Mouse (Mus musculus): ENCODE measurements at regions not wholly inside any gene's neighbourhood (a gene's known extent, or its start where the extent isn't known, plus 50 kb on each side); places are given as distances from the start of the nearest gene placed in this dataset.

DNA sequence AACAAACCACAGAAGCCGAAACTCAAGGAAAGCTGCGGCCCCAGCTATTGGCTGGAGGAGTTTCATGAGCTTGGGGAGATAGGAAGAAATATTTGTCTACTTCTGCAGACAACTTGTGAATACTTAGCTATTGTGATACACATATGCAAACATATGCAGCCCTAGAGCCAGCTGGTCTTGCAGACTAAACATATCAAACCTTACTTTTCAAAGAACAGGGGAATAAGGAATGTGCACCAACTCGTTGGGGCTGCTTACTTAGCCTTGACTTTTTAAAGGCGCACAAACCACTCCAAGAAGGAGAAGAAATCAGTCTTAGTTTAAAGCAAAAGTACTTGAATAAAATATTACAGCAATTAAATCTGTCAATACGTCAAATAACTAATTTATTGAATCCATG, 106.8 kb upstream of the Lpar1 start:
- no peak for DNase-seq (ENCODE audit: low read depth)

DNA sequence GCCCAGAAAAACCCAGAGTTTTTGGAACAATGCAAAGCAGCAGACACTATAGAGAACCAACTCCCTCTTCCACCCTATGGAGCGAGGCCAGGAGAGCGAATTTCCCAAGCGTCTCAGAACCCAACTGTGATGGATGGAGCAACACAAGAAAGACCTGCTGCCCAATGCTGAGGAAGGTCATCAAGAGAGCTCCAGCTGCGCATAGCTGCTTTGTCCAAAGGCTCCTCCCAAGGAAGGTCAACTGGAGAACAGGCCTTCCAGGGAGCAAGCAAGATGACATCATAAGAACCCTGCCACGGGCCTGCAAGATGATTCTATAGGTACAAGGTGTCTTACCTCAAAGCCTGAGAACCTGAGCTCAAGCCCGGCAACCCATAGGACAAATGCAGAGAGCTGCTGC, 104.5 kb upstream of the Lpar1 start:
- no peak for DNase-seq (ENCODE audit: low read depth)

DNA sequence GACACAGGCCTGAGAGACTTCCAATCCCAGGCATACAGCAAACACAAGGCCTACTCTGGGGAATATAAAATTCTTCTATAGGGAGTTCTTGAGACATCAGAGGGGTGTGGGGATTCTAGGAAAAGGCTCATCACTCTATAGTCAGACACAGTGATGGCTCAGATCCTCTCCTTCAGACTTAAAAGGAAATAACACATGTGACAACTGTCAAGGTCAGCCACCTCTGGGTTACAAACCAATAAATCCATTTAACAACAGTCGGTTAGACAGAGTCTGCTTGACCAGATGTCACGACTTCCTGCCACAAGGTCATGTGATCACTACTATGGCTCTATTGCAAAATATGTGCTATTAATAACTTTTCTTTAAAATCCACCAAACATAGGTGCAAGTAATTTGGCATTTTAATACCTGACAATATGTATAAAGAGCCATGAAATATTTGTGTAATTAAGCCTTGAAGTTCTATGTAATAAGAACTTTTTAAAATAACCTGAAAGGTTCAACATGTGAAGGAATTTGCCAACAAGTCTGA, 94.1 kb upstream of the Lpar1 start:
- DNase-seq (ENCODE audit: low read depth) = no peak

DNA sequence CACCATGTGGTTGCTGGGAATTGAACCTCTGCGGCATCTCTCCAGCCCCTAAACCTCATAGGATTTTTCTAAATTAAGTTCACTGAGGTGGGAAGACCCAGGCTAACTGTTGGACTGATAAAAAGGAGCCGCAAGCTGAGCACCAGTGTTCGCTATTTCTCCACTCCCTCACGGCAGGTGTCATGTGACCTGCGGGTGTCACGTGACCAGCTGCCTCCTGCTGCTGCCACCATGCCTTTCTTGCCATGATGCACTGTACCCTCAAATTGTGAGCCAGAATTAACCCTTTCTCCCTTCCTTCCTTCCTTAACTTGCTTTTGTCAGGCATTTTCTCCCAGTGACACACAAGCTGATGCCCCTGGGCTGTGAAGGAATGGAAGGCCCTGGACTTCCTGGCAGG, 93.1 kb upstream of the Lpar1 start:
- no peak for DNase-seq (ENCODE audit: low read depth)

DNA sequence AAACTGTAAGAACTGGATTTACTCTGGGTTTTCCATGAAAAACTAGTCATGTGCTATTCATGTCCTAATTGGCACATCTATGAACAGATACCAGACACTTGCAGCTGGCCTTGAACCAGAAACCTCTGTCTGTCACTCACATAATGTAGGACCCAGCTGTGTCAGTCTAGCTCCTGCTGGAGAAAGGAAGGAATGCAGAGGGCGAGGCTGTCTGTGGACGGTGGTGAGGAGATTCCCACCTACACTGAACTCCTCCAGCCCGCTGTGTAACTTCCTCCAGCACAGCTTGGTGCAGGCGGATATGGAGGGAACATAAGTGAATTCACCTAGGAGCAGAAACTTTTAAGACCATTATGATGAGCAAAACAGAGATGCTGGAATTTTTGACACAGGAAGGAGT, 89.7 kb upstream of the Lpar1 start:
- no peak for DNase-seq (ENCODE audit: low read depth)

DNA sequence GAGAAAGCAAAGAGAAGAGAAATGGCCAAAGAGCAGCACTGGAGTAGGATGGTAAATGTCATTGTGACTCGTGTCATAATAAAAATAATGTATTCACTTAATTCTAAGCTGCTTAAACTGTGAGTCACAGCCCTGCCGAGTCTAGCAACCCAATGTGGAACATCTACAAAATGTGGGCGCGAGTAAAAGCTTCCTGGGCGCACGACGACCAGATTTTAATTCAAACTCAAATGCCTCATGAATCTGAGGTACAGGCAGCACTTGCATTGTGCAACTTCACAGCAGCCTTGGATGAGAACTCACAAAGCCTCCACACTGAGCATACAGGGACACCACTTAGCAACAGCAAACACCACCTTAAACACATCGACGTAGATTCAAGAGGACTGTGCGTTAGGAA, 88.5 kb upstream of the Lpar1 start:
- no peak for DNase-seq (ENCODE audit: low read depth)

DNA sequence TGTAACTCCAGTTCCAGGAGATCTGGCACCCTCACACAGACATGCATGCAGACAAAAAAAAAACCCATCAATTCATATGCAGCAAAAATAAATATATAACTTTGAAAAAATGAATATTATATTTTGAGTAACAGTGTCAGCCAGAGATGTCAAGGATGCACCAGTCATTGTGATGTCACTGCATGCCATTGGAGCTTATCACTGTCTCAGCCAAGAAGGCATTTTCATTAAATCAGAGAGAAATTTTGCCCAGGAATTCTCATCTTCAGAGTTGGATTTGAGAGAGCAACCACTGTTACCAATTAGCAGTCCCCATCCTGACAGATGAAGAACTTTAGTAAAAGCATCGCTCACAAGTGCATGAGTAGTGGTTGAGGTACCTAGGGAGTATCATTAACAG, 79.0 kb upstream of the Lpar1 start:
- DNase-seq (ENCODE audit: low read depth) = no peak

DNA sequence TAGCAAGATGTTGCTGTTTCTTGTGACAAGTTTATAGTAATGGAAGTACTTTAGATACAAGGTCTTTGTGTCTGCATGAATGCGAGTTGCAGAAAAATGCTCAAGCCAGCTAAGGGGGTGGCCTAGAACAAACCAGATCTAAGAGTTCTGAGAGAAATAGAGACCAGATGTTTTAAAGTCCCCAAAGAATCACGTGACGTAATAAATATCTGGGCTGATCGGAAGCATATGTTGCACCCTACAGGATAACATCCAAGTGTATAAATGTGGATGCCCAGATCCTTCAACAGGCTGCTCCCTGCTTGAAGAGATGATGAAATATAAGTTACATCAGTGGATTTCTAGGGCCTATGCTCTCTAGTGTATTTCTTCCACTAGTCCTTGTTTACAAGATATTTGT, 77.7 kb upstream of the Lpar1 start:
- DNase-seq (ENCODE audit: low read depth) = no peak

DNA sequence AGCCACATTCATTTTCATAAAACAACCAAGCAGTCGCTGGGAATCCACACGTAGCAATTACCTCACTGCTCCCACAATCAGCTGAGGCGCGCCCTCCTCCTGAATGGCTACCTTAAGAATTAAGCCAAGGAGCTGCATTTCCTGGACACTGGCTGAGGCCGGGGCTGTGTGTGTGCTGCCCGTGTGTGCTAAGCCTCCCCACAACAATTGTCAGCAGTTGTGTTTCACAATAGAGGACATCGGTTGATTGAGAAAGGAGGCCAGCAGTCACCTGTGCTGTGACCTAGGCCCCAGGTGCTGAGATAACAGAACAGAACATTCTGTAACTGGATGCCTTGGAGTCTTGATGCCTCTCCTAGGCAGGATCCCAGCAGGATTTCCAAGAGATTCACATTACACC, 73.3 kb upstream of the Lpar1 start:
- no peak for DNase-seq (ENCODE audit: low read depth)

DNA sequence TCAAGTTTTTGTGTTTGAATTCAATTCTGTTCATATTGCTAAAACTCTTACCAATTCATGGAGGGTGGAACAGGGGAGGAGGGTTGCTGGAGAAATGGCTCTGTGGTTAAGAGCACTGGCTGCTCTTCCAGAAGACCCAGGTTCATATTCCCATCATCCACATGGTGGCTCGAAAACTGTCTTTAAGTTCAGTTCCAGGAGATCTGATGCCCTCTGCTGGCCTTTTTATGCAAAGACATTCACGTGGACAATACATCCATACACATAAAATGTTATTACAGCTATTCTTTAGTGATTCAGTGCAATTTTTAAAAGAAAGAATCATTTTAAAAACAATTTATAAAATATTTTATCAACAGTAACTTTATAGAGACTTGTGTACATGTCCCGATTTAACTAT, 70.4 kb upstream of the Lpar1 start:
- peak; percentile 6 for DNase-seq (ENCODE audit: low read depth)

DNA sequence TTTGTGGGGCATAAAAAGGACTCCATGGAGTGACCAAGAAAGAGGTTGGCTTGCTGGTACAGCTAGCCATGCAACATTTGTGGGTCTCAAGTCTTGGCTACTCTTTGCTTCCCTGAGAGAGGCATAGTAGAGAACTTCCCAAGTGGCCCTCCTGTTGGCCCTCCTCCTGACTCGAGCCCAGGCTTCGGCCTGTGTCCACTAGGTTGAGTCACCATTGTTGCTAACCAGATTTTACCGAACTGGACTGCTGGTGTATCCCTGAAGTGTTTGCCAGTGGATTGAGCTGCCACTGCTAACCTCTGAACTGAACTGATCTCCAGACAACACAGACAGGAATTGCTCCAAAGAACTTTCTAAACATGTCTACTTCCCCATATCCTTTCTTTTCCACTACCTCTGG, 66.9 kb upstream of the Lpar1 start:
- DNase-seq (ENCODE audit: low read depth) = no peak

DNA sequence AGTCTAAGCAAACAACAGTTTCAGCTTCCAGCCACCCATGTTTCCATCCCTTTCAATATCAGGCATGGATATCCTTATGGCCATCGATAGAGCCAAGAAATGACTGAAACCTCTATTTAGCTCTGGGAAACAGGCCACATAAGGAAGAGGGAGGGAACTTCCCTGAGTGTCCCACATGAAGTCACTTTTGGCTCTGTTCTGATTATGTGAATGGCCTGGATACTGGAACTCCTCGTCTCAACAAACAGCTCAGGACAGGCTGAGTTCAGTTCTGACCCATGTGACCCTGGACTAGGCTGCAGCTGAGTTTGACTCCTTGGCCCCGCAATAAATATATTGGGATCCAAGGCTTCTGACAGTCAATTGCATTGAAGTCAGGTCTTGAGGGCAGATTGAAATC, 63.6 kb upstream of the Lpar1 start:
- no peak for DNase-seq (ENCODE audit: low read depth)

DNA sequence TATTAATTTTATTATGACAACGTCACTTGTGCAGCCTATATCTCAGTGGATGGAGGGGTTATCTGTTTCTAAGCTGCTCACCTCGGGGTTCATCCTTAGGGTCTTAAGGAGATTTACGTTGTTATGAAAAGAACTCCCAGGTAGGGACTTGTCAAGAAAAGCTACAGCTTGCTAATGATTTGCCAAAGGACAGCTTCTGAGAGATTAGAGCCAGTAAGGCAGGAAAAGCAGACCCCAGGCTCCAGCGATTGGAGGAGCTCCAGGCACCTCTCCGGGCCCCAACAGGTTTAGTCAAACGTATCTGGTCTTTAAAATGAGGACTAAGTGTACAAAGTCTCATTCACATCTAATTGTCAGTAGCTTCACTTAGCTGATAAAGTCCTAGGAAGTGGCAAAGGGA, 59.8 kb upstream of the Lpar1 start:
- DNase-seq (ENCODE audit: low read depth) = no peak

DNA sequence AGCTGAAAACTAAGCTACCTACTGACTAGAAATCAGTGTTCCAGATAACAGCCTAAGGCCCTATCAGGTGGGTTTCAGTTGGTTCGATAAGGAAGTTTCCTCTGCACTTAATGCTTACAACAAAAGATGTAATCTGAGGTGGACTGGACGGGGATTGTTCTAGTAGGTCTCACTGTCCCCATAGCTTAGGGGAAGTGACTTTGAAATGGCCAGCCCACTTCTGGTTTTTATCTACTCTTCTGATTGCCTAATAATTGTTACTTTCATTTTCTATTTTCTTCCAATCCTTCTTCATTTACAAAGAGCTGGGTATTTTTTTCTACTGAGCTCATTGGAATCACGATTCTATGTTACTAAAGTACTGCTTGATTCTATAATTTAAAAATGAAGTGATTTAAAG, 59.3 kb upstream of the Lpar1 start:
- no peak for DNase-seq (ENCODE audit: low read depth)

DNA sequence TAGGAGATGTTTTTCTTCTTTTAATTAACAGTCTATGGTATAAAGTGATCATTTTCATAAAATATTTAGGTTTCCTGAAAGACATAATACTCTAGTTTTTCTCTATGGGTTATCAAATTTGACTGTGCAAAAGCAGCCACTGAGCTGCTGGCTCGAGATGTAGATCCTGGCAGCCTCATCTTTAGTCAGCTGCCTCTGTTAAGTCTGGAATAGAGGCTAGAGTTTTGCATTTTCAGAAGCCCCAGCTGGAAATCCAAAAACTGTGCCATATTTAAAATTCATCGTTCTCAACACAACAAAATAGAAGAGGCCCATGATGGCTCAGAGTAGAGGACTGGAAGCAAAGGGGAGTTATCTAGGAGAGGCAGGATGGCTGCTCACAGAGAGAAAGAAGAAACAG, 53.8 kb upstream of the Lpar1 start:
- no peak for DNase-seq (ENCODE audit: low read depth)

DNA sequence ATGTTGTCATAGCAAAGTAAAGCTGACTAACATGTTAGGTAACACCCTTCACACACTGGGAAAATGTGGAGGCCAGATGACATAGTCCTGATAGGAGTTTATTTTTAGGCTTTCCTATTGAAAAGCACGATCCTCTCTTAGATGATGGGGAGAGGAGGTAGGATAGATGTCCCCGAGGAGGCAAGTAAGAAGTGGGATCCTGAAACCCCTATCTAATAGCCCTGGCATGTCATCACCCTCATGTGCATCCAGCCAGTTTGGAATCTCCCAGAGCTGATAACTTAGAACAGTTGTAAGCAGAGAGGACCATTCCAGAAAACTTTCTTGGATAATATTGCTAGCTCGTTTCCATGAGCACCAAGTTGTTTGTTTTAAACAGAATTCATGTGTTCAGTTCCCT, 52.2 kb upstream of the Lpar1 start:
- no peak for DNase-seq (ENCODE audit: low read depth)
